Mouse (Mus musculus): ENCODE results near the gene Maml2. TPM values are rescaled to one million over a fixed set of nuclear protein-coding genes. Genes with fewer than 3 reads are reported as not detected.

Gene Maml2
- polyA plus RNA-seq, 1 experiment from 2014 or later, result 6.3 TPM

- DNase-seq (ENCODE audit: extremely low spot score, low spot score), result no peak
- Histone ChIP-seq H3K9me3 (no peaks in the 10 kb centered on the region), H3K27ac (no peak overlapping the region), H3K36me3 (replicated peaks) (no peaks in the 10 kb centered on the region), H3K4me3 (no peak overlapping the region), H3K27me3 (ENCODE audit: poor library complexity, severe bottlenecking) (no peaks in the 10 kb centered on the region), H3K4me1 (peaks cover 21% of the 10 kb centered on the region)
- 83% methylated on average over 5 of the region's 5 CpGs for WGBS
Measured at GRCm38 (mm10) chr9:13314577-13315004, 16.8 kb downstream of the Maml2 start.

GRCm38 (mm10) chr9:13315393-13315792 lies 17.6 kb downstream of the Maml2 start:
- no peaks in the 10 kb centered on the region for H3K36me3 ChIP-seq (replicated peaks)
- no peaks in the 10 kb centered on the region for H3K27me3 ChIP-seq (ENCODE audit: poor library complexity, severe bottlenecking)
- peaks cover 13% of the 10 kb centered on the region for H3K4me1 ChIP-seq
- DNase-seq (ENCODE audit: extremely low spot score, low spot score), result no peak
- H3K4me3 ChIP-seq, result no peak overlapping the region
- H3K27ac ChIP-seq, result no peak overlapping the region
- H3K9me3 ChIP-seq, result no peaks in the 10 kb centered on the region
- 78% methylated on average over 5 of the region's 5 CpGs for WGBS

GRCm38 (mm10) chr9:13319566-13319965 lies 21.8 kb downstream of the Maml2 start:
- H3K27ac ChIP-seq, result no peak overlapping the region
- no peaks in the 10 kb centered on the region for H3K9me3 ChIP-seq
- no peak overlapping the region for H3K4me3 ChIP-seq
- no peaks in the 10 kb centered on the region for H3K36me3 ChIP-seq (replicated peaks)
- H3K4me1 ChIP-seq, result peaks cover 17% of the 10 kb centered on the region
- H3K27me3 ChIP-seq (ENCODE audit: poor library complexity, severe bottlenecking), result no peaks in the 10 kb centered on the region
- WGBS, result 86% methylated on average over 2 of the region's 2 CpGs
- no peak for DNase-seq (ENCODE audit: extremely low spot score, low spot score)

GRCm38 (mm10) chr9:13320800-13321364 lies 23.1 kb downstream of the Maml2 start:
- Histone ChIP-seq H3K27ac (no peak overlapping the region), H3K4me1 (peaks cover 12% of the 10 kb centered on the region), H3K27me3 (ENCODE audit: poor library complexity, severe bottlenecking) (no peaks in the 10 kb centered on the region), H3K9me3 (no peaks in the 10 kb centered on the region), H3K36me3 (replicated peaks) (no peaks in the 10 kb centered on the region), H3K4me3 (no peak overlapping the region)
- DNase-seq (ENCODE audit: extremely low spot score, low spot score), result no peak
- 85% methylated on average over 5 of the region's 5 CpGs for WGBS

- no peak for DNase-seq (ENCODE audit: extremely low spot score, low spot score)
- 81% methylated on average over 2 of the region's 2 CpGs for WGBS
- peak overlapping the region; percentile 51; the same call in 1 of the 2 replicates for H3K27ac ChIP-seq
- H3K4me3 ChIP-seq, result no peak overlapping the region
- no peaks in the 10 kb centered on the region for H3K36me3 ChIP-seq (replicated peaks)
- peaks cover 12% of the 10 kb centered on the region for H3K4me1 ChIP-seq
- no peaks in the 10 kb centered on the region for H3K9me3 ChIP-seq
- H3K27me3 ChIP-seq (ENCODE audit: poor library complexity, severe bottlenecking), result no peaks in the 10 kb centered on the region
Measured at GRCm38 (mm10) chr9:13323074-13323473, 25.3 kb downstream of the Maml2 start.

GRCm38 (mm10) chr9:13323612-13324011 lies 25.9 kb downstream of the Maml2 start:
- H3K27ac ChIP-seq, result peak overlapping the region; percentile 51; the same call in 1 of the 2 replicates
- no peaks in the 10 kb centered on the region for H3K27me3 ChIP-seq (ENCODE audit: poor library complexity, severe bottlenecking)
- H3K4me3 ChIP-seq, result no peak overlapping the region
- 25% methylated on average over 1 of the region's 1 CpGs for WGBS
- H3K4me1 ChIP-seq, result peaks cover 12% of the 10 kb centered on the region
- no peak for DNase-seq (ENCODE audit: extremely low spot score, low spot score)
- no peaks in the 10 kb centered on the region for H3K36me3 ChIP-seq (replicated peaks)
- no peaks in the 10 kb centered on the region for H3K9me3 ChIP-seq

- H3K9me3 ChIP-seq, result no peaks in the 10 kb centered on the region; the same call in 1 of the 2 replicates
- no peaks in the 10 kb centered on the region for H3K27me3 ChIP-seq (ENCODE audit: poor library complexity, severe bottlenecking)
- peaks cover 7% of the 10 kb centered on the region for H3K36me3 ChIP-seq (replicated peaks)
- DNase-seq (ENCODE audit: extremely low spot score, low spot score), result no peak
- H3K27ac ChIP-seq, result no peak overlapping the region
- no peak overlapping the region for H3K4me3 ChIP-seq
- H3K4me1 ChIP-seq, result no peaks in the 10 kb centered on the region
Measured at GRCm38 (mm10) chr9:13414230-13414766, 116.5 kb downstream of the Maml2 start.

GRCm38 (mm10) chr9:13425031-13425940 lies 127.5 kb downstream of the Maml2 start:
- Histone ChIP-seq H3K27ac (peak overlapping the region; percentile 85), H3K36me3 (replicated peaks) (no peaks in the 10 kb centered on the region), H3K27me3 (ENCODE audit: poor library complexity, severe bottlenecking) (no peaks in the 10 kb centered on the region), H3K4me3 (peak overlapping the region; percentile 27; the same call in 1 of the 2 replicates), H3K4me1 (peaks cover 52% of the 10 kb centered on the region), H3K9me3 (no peaks in the 10 kb centered on the region)
- WGBS, result 31% methylated on average over 7 of the region's 7 CpGs
- DNase-seq (ENCODE audit: extremely low spot score, low spot score), result peak; percentile 60

GRCm38 (mm10) chr9:13429477-13430125 lies 131.8 kb downstream of the Maml2 start:
- H3K36me3 ChIP-seq (replicated peaks), result no peaks in the 10 kb centered on the region
- no peaks in the 10 kb centered on the region for H3K9me3 ChIP-seq
- peaks cover 41% of the 10 kb centered on the region for H3K4me1 ChIP-seq
- DNase-seq (ENCODE audit: extremely low spot score, low spot score), result no peak
- H3K27me3 ChIP-seq (ENCODE audit: poor library complexity, severe bottlenecking), result no peaks in the 10 kb centered on the region
- no peak overlapping the region for H3K4me3 ChIP-seq
- 77% methylated on average over 2 of the region's 2 CpGs for WGBS
- H3K27ac ChIP-seq, result no peak overlapping the region

- H3K27ac ChIP-seq, result no peak overlapping the region
- H3K9me3 ChIP-seq, result no peaks in the 10 kb centered on the region
- no peaks in the 10 kb centered on the region for H3K36me3 ChIP-seq (replicated peaks)
- no peaks in the 10 kb centered on the region for H3K27me3 ChIP-seq (ENCODE audit: poor library complexity, severe bottlenecking)
- 89% methylated on average over 6 of the region's 6 CpGs for WGBS
- no peak overlapping the region for H3K4me3 ChIP-seq
- peaks cover 34% of the 10 kb centered on the region for H3K4me1 ChIP-seq
- DNase-seq (ENCODE audit: extremely low spot score, low spot score), result no peak
Measured at GRCm38 (mm10) chr9:13430302-13430701, 132.5 kb downstream of the Maml2 start.

GRCm38 (mm10) chr9:13430744-13431143 lies 133.0 kb downstream of the Maml2 start:
- Histone ChIP-seq H3K9me3 (no peaks in the 10 kb centered on the region), H3K36me3 (replicated peaks) (no peaks in the 10 kb centered on the region), H3K4me1 (peaks cover 30% of the 10 kb centered on the region), H3K4me3 (no peak overlapping the region), H3K27me3 (ENCODE audit: poor library complexity, severe bottlenecking) (no peaks in the 10 kb centered on the region), H3K27ac (no peak overlapping the region)
- no peak for DNase-seq (ENCODE audit: extremely low spot score, low spot score)

- 98% methylated on average over 3 of the region's 3 CpGs for WGBS
- 0 out of 2 replicates have a peak overlapping the region, but pooled peaks have one; percentile 22 for H3K27ac ChIP-seq
- DNase-seq (ENCODE audit: extremely low spot score, low spot score), result no peak
- H3K4me1 ChIP-seq, result peaks cover 21% of the 10 kb centered on the region
- no peaks in the 10 kb centered on the region for H3K27me3 ChIP-seq (ENCODE audit: poor library complexity, severe bottlenecking)
- no peaks in the 10 kb centered on the region for H3K36me3 ChIP-seq (replicated peaks)
- no peak overlapping the region for H3K4me3 ChIP-seq
- no peaks in the 10 kb centered on the region for H3K9me3 ChIP-seq
Measured at GRCm38 (mm10) chr9:13431646-13432045, 133.9 kb downstream of the Maml2 start.

Measured in forebrain, embryonic 10.5 days (tissue).